Mouse (Mus musculus): ENCODE measurements at regions not wholly inside any gene's neighbourhood (a gene's known extent, or its start where the extent isn't known, plus 50 kb on each side); places are given as distances from the start of the nearest gene placed in this dataset.

DNA sequence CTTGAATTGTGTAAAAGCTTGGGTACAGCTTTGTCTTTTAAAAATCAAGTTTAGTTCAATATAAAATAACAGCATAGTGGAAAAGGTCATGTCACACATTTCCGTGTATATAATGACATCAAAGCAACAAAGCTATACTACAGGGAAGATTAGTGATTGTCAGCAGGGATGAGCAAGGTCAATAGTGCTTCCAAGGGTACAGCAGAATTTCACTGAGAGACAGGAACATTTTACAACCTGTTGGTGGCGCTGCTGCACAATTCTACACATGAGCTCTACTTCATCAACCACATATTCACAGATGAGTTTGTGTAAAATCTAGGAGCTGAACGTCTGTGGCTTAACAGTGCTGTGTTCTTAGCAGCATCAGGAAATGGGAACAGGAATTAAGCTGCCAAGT is 74.3 kb upstream of the A2m start:
- DNase-seq (ENCODE audit: low spot score in 2 of 2) = peak; percentile 22 to 47

DNA sequence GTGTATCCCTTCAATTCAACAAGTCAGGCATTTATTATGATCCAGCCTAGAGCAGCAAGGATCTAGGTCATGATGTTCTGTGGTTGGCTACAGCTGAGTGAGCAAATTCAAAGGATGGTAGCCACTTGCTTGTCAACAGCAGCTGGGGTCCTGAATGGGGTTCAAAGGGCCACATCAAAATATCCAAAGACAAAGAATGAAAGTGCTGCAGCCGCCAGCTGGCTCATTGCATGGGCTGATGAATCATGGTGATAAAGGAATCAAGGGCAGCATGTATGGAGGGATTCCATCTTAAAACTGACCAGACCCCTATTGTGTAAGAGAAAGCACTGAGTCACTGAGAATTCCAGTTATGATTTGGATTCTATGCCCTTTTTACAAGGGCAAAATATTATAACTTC is 74.8 kb upstream of the A2m start:
- DNase-seq (ENCODE audit: low spot score in 2 of 2) = no peak

DNA sequence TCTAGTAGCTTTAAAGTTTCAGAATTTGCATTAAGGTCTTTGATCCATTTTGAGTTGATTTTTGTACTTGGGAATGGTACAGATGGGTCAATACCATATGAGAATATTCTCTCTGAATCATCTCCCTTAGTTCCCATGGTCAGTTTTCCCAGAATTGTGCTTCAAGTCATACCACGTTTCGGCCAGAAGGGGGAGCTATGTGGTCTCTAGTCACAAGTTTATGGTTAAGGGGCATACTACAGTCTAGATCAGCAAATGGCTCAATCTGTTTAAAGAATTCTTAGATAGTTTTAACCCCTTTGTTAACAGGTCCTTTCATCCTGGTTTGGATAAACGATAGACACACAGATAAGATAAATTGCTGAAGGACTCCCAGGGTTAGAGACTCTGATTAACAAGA is 78.7 kb upstream of the A2m start:
- DNase-seq (ENCODE audit: low spot score in 2 of 2) = no peak

DNA sequence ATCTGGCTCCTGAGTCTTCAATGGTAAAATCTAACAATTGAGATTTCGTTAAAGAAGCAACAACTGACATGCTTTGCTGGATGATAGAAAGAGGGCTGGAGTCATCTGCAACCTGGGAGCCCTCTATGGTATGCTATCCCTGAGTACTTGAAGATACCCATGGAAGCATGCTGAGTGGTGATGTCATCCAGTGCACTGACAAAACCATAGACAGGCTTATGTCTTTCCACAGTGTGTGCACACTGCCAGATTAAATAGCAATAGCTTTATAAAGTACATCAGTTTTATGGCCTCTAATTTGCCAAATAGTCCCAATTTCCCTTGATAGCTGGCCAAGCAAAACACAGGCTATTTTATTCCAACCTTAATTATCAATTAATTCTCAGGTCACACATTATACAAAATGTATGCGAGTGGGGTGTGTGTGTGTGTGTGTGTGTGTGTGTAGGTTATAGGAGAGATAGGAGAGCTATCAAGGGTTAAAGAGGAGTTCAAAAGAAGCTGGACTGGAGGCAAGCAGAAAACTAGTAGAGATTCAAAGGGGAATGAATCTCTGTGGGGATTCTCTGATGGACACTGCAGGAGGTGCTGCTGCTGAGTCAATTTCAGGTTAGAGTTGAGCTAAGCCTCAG is 80.1 kb upstream of the Iqsec3 start:
- DNase-seq (ENCODE audit: low spot score in 2 of 2) = no peak

DNA sequence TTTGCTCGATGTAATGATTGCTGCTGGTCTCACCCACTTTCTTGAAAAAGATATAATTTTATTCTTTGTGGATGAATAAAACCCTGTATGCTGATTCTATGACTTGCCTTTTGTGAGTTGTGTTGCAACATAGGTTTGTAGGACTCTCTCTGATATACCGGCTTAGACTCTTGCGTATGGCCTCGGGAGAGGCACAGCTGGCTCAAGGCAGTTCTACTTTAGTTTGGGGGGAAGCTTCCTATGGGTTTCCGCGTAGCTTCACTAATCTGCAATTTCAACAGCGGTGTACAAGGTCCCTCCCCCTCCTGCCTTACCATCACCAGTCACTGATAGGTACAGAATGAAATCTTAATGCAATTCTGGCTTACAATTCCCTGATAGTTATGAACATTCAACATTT is 60.0 kb upstream of the Iqsec3 start:
- DNase-seq (ENCODE audit: low spot score in 2 of 2) = no peak

DNA sequence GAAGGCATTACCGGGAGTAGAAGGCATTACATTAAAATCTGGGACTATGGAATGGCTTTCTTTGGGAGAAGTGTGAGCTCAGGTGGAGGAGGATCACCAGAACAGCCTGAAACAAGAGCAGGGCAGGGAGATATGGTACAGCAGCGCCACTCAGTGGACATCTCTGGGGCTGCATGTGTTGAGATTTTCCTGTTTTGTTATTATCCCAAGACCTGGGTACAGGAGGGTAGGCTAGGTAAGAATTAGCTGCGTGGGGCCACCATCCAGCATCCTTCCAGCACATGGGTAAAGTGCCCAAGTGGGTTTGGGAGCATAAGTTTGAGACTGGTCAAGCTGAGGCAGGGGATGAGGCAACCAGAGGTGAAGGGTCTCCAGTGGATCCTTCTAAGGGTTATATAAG is 59.4 kb upstream of the Iqsec3 start:
- DNase-seq (ENCODE audit: low spot score in 2 of 2) = peak; percentile 67 to 78

DNA sequence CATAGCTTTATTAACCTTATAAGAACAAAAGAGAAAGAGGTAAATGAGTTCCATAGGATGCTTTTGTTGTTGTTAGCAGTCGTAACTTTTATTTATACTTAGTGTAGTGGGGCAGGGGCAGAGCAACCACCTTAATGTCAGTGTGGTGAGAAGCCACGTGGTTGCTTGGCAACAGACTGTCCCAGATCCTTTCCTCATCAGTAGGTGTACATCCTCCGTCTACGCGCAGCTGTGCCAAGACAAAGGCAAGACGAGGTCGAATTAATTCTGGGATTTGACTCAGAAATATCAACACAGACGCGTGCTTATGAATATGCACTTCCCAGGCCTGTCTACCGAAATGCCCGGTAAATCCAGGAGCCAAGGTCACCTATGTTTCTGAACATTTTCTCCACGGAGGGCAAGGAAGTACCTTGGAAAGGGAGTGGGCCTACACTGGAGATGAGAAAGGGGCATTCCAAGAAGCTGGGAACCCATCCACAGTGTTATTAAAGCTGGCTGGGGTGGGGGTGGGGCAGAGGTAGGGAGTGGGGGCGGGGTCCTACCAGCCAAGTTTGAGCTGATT is 58.4 kb upstream of the Iqsec3 start:
- no peak for DNase-seq (ENCODE audit: low spot score in 2 of 2)

DNA sequence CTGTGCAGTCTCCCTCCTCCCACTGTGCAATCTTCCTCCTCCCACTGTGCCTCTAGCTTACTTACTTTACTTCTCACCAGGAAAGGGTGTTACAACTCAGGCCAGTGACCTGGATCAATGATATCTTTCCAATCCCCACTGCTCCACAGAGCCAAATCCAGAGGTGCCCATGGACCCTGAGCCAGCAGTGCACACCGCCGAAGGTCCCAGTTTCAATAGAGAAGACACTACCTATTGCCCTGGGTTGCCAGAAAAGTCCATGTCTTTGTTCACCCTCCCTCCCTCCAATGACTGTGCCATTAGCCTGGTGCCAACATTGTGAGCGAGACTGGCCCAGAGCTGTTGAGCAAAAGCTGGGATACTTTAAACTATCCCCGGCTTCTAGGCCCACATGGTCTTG is 53.8 kb upstream of the Iqsec3 start:
- no peak for DNase-seq (ENCODE audit: low spot score in 2 of 2)

DNA sequence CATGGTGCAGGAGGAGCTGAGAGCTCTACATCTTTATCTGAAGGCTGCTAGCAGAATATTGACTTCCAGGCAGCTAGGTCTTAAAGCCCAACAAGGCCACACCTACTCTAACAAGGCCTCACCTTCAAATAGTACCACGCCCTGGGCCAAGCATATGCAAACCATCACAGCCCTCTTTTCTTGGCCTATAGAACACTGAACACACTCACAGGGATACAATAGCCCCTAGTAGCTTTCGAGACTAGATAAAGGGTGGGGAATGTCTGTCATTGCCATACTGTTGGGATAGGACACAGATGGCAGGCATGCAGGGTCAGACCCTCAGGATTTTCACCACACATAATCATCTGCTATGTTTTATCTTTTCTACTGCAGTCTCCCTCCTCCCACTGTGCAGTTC is 52.6 kb upstream of the Iqsec3 start:
- no peak for DNase-seq (ENCODE audit: low spot score in 2 of 2)

DNA sequence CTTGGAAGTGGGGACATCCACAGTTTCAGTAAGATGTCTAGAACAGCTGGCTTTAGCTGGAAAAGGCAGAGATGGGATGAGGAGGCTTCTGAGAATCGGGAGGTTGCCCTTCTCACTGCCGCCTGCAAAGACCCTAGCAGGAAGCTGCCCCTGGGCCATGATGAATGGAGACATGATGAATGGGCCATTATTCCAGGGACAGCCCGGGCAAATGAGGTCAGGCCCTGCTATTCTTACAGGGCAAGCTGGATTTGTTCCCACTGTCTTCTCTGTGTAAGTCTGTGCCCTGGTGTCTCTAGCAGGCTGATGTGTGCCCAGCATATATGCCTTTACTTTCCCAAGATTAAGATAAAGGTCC is 51.1 kb upstream of the Iqsec3 start:
- no peak for DNase-seq (ENCODE audit: low spot score in 2 of 2)

DNA sequence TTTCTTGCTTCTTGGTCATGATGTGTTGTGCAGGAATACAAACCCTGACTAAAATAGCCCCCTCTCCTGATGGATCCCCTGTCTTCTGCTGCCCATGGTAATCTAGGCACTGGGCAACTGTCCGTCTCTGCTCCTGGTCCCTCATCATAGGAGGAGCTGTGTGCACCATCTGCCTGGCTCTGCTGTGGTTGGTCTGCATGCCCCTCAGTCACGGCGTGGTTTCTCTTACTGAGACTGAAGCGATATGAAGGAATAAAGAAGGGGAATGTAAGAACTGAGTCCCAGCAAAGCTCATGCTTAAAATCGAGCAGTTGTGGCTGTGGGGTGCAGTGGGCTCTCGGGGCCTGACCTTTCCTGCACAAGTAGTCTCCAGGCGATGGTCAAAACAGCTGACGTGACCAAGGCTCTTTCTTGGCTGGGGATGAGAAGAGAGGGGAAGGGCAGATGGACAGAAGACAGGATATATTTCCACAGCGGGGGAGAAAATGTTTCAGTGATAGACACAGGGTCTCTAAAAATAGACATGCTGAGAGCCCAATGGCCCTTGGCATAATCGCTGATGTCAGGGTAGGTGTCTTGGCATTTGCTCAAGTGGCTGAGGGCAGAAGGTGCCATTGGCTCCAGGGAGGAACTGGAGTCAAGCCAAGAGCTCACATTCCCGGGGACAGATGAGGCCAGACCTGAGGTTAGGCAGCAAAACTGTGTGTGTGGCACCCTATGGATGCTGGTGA is 50.6 kb upstream of the Iqsec3 start:
- DNase-seq (ENCODE audit: low spot score in 2 of 2) = no peak

All from frontal cortex, postnatal 25 days (tissue).